Mouse (Mus musculus) midbrain, postnatal 0 days (tissue): ENCODE data around the gene Hist2h3b. TPM values are rescaled to one million over a fixed set of nuclear protein-coding genes. Genes with fewer than 3 reads are reported as not detected.

Experiments used
- ATAC-seq: fragments of 200-750 bp; cut with Nextera tagmentation; 2 replicates; pipeline ENCODE4 v1.8.0; 2017; ENCODE audit warnings: moderate number of reproducible peaks, mild to moderate bottlenecking, moderate TSS enrichment, moderate library complexity; ENCODE audit not compliant: low FRiP score
- DNase-seq: peaks from one replicate; pipeline ENCODE4 v3.0.0-alpha.2; 2015; ENCODE audit warnings: low spot score
- H3K27ac ChIP-seq: fragments of 300-500 bp; sonication (generic); 2 replicates; pipeline ENCODE4 v1.5.1; 2014; ENCODE audit warnings: low read depth, mild to moderate bottlenecking, low read length, mixed read lengths
- H3K27me3 ChIP-seq: fragments of 300-500 bp; sonication (generic); 2 replicates; pipeline ENCODE4 v1.6.1; 2014; ENCODE audit warnings: low read length, control low read depth, mixed read lengths; ENCODE audit not compliant: insufficient read depth
- H3K36me3 ChIP-seq: fragments of 300-500 bp; sonication (generic); 2 replicates; pipeline ENCODE4 v1.6.1; 2014; ENCODE audit warnings: low read length, control low read depth, mixed read lengths; ENCODE audit not compliant: insufficient read depth
- H3K4me1 ChIP-seq: fragments of 300-500 bp; sonication (generic); 2 replicates; pipeline ENCODE4 v1.6.1; 2014; ENCODE audit warnings: mild to moderate bottlenecking, control low read depth, antibody characterized with exemption, low read length, mixed read lengths; ENCODE audit not compliant: insufficient read depth
- H3K4me2 ChIP-seq: fragments of 300-500 bp; sonication (generic); 2 replicates; pipeline ENCODE4 v1.6.1; 2014; ENCODE audit warnings: low read depth, mild to moderate bottlenecking, low read length, mixed read lengths; ENCODE audit not compliant: poor library complexity, severe bottlenecking
- H3K4me3 ChIP-seq: fragments of 300-500 bp; sonication (generic); 2 replicates; pipeline ENCODE4 v1.5.1; 2014; ENCODE audit warnings: low read depth, mild to moderate bottlenecking, low read length, moderate library complexity
- H3K9ac ChIP-seq: fragments of 300-500 bp; sonication (generic); replicated peaks from 2 replicates; pipeline ENCODE4 v1.6.1; 2014; ENCODE audit warnings: mild to moderate bottlenecking, low read length, moderate library complexity, mixed read lengths; ENCODE audit not compliant: poor library complexity, severe bottlenecking
- H3K9me3 ChIP-seq: fragments of 300-500 bp; sonication (generic); 2 replicates; pipeline ENCODE4 v1.6.1; 2016; ENCODE audit warnings: low read length, control low read depth
- CTCF ChIP-seq: IDR thresholded peaks from 2 replicates; pipeline ENCODE4 v1.5.1; 2016; ENCODE audit warnings: antibody characterized with exemption, mild to moderate bottlenecking
- WGBS: fragments of 180-500 bp; shearing (Covaris S2); extraction: QIAGEN DNeasy Blood & Tissue Kit; methylation state at CpG from one replicate; pipeline ENCODE4 v1.1.7; 2014; 5-methylcytosine and 5-hydroxymethylcytosine counted together
- polyA plus RNA-seq: library from polyadenylated mRNA; unstranded; fragments of >200 nt; fragmentation: Nextera tagmentation; extraction: Ambion mirVana; gene quantifications from 2 replicates; pipeline ENCODE4 v1.2.1, GENCODE M21; 2015
- total RNA-seq: library from RNA; depleted of rRNA; stranded (reverse); fragments of >200 nt; gene quantifications from 2 replicates; pipeline ENCODE4 v1.2.3, GENCODE M21; 2014

Hist2h3b gene
- total and polyA plus RNA-seq, 2 experiments from 2014 or later = 8.3 to 1,135 TPM

DNA sequence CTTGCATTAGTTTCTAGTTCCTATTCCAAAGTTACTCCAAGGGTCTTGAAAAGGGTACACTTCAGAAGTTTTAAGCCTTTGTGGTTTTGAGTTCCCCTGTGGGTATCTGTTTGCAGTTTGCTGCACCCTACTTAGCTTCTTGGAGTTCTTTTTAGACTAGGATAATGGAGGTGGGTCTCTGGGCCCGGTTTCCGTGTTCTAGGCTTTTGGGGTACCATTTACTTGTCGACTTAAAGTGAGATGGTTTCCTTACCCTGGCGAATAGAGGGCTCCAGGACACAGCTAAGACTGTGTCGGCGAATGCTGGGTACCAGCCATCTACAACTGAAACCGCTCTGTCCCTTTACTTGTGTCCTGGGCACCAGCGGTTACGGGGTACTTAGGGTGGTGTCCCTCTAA lies 46.8 kb upstream of the Hist2h3b start:
- no peaks in the 10 kb centered on the region for H3K36me3 ChIP-seq
- ATAC-seq (no peak), DNase-seq (no peak)
- H3K9me3 ChIP-seq = no peaks in the 10 kb centered on the region
- H3K27ac ChIP-seq = peak overlapping the region; percentile 91; the same call in 1 of the 2 replicates
- peak overlapping the region; percentile 51 for H3K4me3 ChIP-seq
- peak overlapping the region; percentile 64 for H3K4me2 ChIP-seq
- H3K4me1 ChIP-seq = peaks cover 4% of the 10 kb centered on the region; the same call in 1 of the 2 replicates
- H3K9ac ChIP-seq = no peak overlapping the region; the same call in 1 of the 2 replicates
- TF ChIP-seq CTCF = no peak
- WGBS = 5% methylated on average over 9 of the region's 9 CpGs
- no peaks in the 10 kb centered on the region for H3K27me3 ChIP-seq

- Histone ChIP-seq H3K36me3 (no peaks in the 10 kb centered on the region), H3K27ac (no peak overlapping the region), H3K9me3 (no peaks in the 10 kb centered on the region), H3K4me1 (peaks cover 4% of the 10 kb centered on the region; the same call in 1 of the 2 replicates), H3K27me3 (no peaks in the 10 kb centered on the region), H3K4me3 (no peak overlapping the region), H3K9ac (no peak overlapping the region), H3K4me2 (peak overlapping the region; percentile 18; the same call in 1 of the 2 replicates)
- 84% methylated on average over 4 of the region's 4 CpGs for WGBS
- no peak for DNase-seq
- no peak for TF ChIP-seq CTCF
- ATAC-seq = no peak
Measured at GRCm38 (mm10) chr3:96222774-96223173, 45.7 kb upstream of the Hist2h3b start.

- Histone ChIP-seq H3K4me1 (peaks cover 4% of the 10 kb centered on the region; the same call in 1 of the 2 replicates), H3K36me3 (no peaks in the 10 kb centered on the region), H3K9ac (no peak overlapping the region), H3K4me2 (no peak overlapping the region), H3K4me3 (no peak overlapping the region), H3K27me3 (no peaks in the 10 kb centered on the region), H3K27ac (no peak overlapping the region), H3K9me3 (no peaks in the 10 kb centered on the region)
- ATAC-seq (no peak), DNase-seq (no peak)
- WGBS = 11% methylated on average over 2 of the region's 2 CpGs
- no peak for TF ChIP-seq CTCF
Measured at GRCm38 (mm10) chr3:96225421-96225820, 43.0 kb upstream of the Hist2h3b start.

GRCm38 (mm10) chr3:96226695-96227648 lies 41.5 kb upstream of the Hist2h3b start:
- TF ChIP-seq CTCF = no peak
- 74% methylated on average over 8 of the region's 8 CpGs for WGBS
- ATAC-seq = no peak
- no peaks in the 10 kb centered on the region for H3K9me3 ChIP-seq
- H3K4me1 ChIP-seq = peaks cover under 1% of the 10 kb centered on the region; the same call in 1 of the 2 replicates
- H3K27me3 ChIP-seq = no peaks in the 10 kb centered on the region
- H3K27ac ChIP-seq = no peak overlapping the region
- DNase-seq = no peak
- no peak overlapping the region for H3K9ac ChIP-seq
- no peak overlapping the region for H3K4me2 ChIP-seq
- H3K36me3 ChIP-seq = no peaks in the 10 kb centered on the region
- no peak overlapping the region for H3K4me3 ChIP-seq

GRCm38 (mm10) chr3:96228828-96229227 lies 39.6 kb upstream of the Hist2h3b start:
- H3K9me3 ChIP-seq = no peaks in the 10 kb centered on the region
- H3K27ac ChIP-seq = no peak overlapping the region
- 81% methylated on average over 2 of the region's 2 CpGs for WGBS
- no peak for TF ChIP-seq CTCF
- ATAC-seq (no peak), DNase-seq (no peak)
- H3K27me3 ChIP-seq = no peaks in the 10 kb centered on the region
- H3K4me1 ChIP-seq = no peaks in the 10 kb centered on the region; the same call in 1 of the 2 replicates
- H3K4me2 ChIP-seq = no peak overlapping the region
- H3K36me3 ChIP-seq = no peaks in the 10 kb centered on the region
- H3K9ac ChIP-seq = no peak overlapping the region
- no peak overlapping the region for H3K4me3 ChIP-seq

- 76% methylated on average over 2 of the region's 2 CpGs for WGBS
- Histone ChIP-seq H3K36me3 (no peaks in the 10 kb centered on the region), H3K9ac (no peak overlapping the region)
Measured at GRCm38 (mm10) chr3:96230404-96230803, 38.0 kb upstream of the Hist2h3b start.

More at GRCm38 (mm10) chr3:96230404-96230803, 38.0 kb upstream of the Hist2h3b start:
- H3K9me3 ChIP-seq = no peaks in the 10 kb centered on the region
- H3K4me1 ChIP-seq = no peaks in the 10 kb centered on the region
- H3K4me3 ChIP-seq = no peak overlapping the region
- H3K4me2 ChIP-seq = no peak overlapping the region
- TF ChIP-seq CTCF = no peak
- no peaks in the 10 kb centered on the region for H3K27me3 ChIP-seq
- ATAC-seq (no peak), DNase-seq (no peak)
- H3K27ac ChIP-seq = no peak overlapping the region
